Mouse (Mus musculus): ENCODE results near the gene Ifit1bl1. TPM values are rescaled to one million over a fixed set of nuclear protein-coding genes. Genes with fewer than 3 reads are reported as not detected.

The Ifit1bl1 gene
- total RNA-seq, 4 experiments from 2014 or later: 0.98 to 1.2 (median 1.0) TPM

Other genes starting within 250 kb of the Ifit1bl1 start
- 1 to 10 TPM in 3 of 4 experiments, under 1 TPM in 1; 0.64 to 3.4 (median 1.8) TPM for gene Ch25h, start 126.8 kb downstream of the Ifit1bl1 start, total RNA-seq (2022)
- 100 to 1,000 TPM; 101 to 277 (median 170) TPM for gene Lipa, start 74.5 kb downstream of the Ifit1bl1 start, total RNA-seq (2022)
- 1 to 10 TPM; 3.7 to 6.2 (median 4.7) TPM for gene Ifit2, start 51.3 kb downstream of the Ifit1bl1 start, total RNA-seq (2022)
- gene Ifit3, start 18.4 kb downstream of the Ifit1bl1 start, total RNA-seq (2022): 10 to 100 TPM in 2 of 4 experiments, 1 to 10 TPM in 2; 7.0 to 15.3 (median 9.9) TPM
- 1 to 10 TPM; 2.6 to 7.4 (median 5.4) TPM for gene Ifit3b, start 6.0 kb upstream of the Ifit1bl1 start, total RNA-seq (2022)
- gene Ifit1bl2, start 38.8 kb upstream of the Ifit1bl1 start, total RNA-seq (2022): under 1 TPM; 0.14 to 0.34 (median 0.25) TPM
- gene Ifit1, start 38.9 kb upstream of the Ifit1bl1 start, total RNA-seq (2022): 1 to 10 TPM; 4.8 to 9.4 (median 6.0) TPM
- gene Slc16a12, start 145.3 kb upstream of the Ifit1bl1 start, total RNA-seq (2022): 1 to 10 TPM in 2 of 4 experiments, under 1 TPM in 2; 0.32 to 2.4 (median 0.88) TPM